7 mouse cellular contexts compared by ENCODE assay signal in genomic region chr11:101173631-101174388, GRCm38 (mm10). TPM values are rescaled to one million over a fixed set of nuclear protein-coding genes. Genes with fewer than 3 reads are reported as not detected.
DNase-seq lines count a peak whose midpoint lies in the region; ATAC-seq and TF ChIP-seq lines count a peak whose summit lies in the region.

No protein-coding gene starts in this region.

- H3K9ac ChIP-seq in hindbrain, embryonic 14.5 days: peak overlapping the region; percentile 50

- TF ChIP-seq CTCF in gastrocnemius, adult 2 months (IDR thresholded peaks at IDR 0.05): peak; percentile 98
- TF ChIP-seq CTCF in small intestine, adult 2 months (IDR thresholded peaks at IDR 0.05; ENCODE audit: extremely low read depth, insufficient read length, insufficient replicate concordance, low read depth, low read length): peak; percentile 88

- no peak for TF ChIP-seq POLR2A in small intestine, adult 2 months (IDR thresholded peaks at IDR 0.05; ENCODE audit: low read depth, low read length)

- DNase-seq in cerebellum, postnatal 10 days: peak; percentile 86 to 87
- peak; percentile 88 for DNase-seq in gastrocnemius, adult 2 months
- DNase-seq in hindbrain, embryonic 14.5 days (ENCODE audit: low spot score): peak; percentile 79
- peak; percentile 53 to 67 for DNase-seq in left cerebral cortex, postnatal 25 days (ENCODE audit: low spot score in 2 of 2)

- H3K36me3 ChIP-seq in hindbrain, embryonic 14.5 days (replicated peaks; ENCODE audit: control insufficient read depth, insufficient read depth): no peaks in the 10 kb centered on the region
- H3K36me3 ChIP-seq in small intestine, adult 2 months (ENCODE audit: control insufficient read depth, insufficient read depth, low read length): no peaks in the 10 kb centered on the region

- ATAC-seq in activated CD4-positive, CD25-positive, alpha-beta regulatory T cell, adult 4 months: peak; percentile 81
- ATAC-seq in hindbrain, embryonic 14.5 days (ENCODE audit: low FRiP score): peak; percentile 59
- peak; percentile 58 for ATAC-seq in megakaryocyte progenitor cell, adult 5-6 weeks (replicated peaks; ENCODE audit: poor library complexity)

- peaks cover 62% of the 10 kb centered on the region for H3K4me1 ChIP-seq in hindbrain, embryonic 14.5 days (replicated peaks; ENCODE audit: control insufficient read depth, insufficient read depth, low read length)
- H3K4me1 ChIP-seq in small intestine, adult 2 months (ENCODE audit: control insufficient read depth, insufficient read depth, insufficient read length, low read length): peaks cover 26% of the 10 kb centered on the region

- peak overlapping the region; percentile 71 for H3K4me3 ChIP-seq in gastrocnemius, adult 2 months
- H3K4me3 ChIP-seq in hindbrain, embryonic 14.5 days (replicated peaks; ENCODE audit: low read length): peak overlapping the region; percentile 25
- peak overlapping the region; percentile 52 for H3K4me3 ChIP-seq in small intestine, adult 2 months (ENCODE audit: low read depth, low read length)

- peaks cover 46% of the 10 kb centered on the region for H3K27me3 ChIP-seq in hindbrain, embryonic 14.5 days (ENCODE audit: control insufficient read depth, insufficient read depth, low read length)
- no peaks in the 10 kb centered on the region for H3K27me3 ChIP-seq in small intestine, adult 2 months (ENCODE audit: control insufficient read depth, insufficient read depth, low read length)

- no peaks in the 10 kb centered on the region for H3K9me3 ChIP-seq in hindbrain, embryonic 14.5 days (ENCODE audit: control insufficient read depth, low read length)

- intact Hi-C loops in gastrocnemius, adult 2 months (cut with DNase I): loop anchor here (1.0 to 5.0 kb wide), 3 partner anchors 55 to 192 kb away; partner anchors contain the start of genes Psmc3ip, Retreg3 and Tubg1
- intact Hi-C loops in left cerebral cortex, postnatal 25 days (cut with DNase I): no loop called here

- H3K27ac ChIP-seq in gastrocnemius, adult 2 months: peak overlapping the region; percentile 93
- H3K27ac ChIP-seq in hindbrain, embryonic 14.5 days: peak overlapping the region; percentile 60
- H3K27ac ChIP-seq in small intestine, adult 2 months (ENCODE audit: insufficient read depth, low read depth, low read length): peak overlapping the region; percentile 67

- under 1% methylated on average over 55 of the region's 61 CpGs for WGBS in hindbrain, embryonic 14.5 days
- 3% methylated on average over 61 of the region's 61 CpGs for WGBS in small intestine, adult 2 months

- H3K4me2 ChIP-seq in hindbrain, embryonic 14.5 days (replicated peaks): peak overlapping the region; percentile 63

RNA-seq across cellular contexts. Expression of gene Ccr10, which starts 1.4 kb away (rescaled TPM):
- 1 to 10 TPM; 1.5 to 1.6 TPM for polyA plus RNA-seq in activated CD4-positive, CD25-positive, alpha-beta regulatory T cell, adult 4 months (2017; shearing (Covaris generic))
- total RNA-seq in gastrocnemius, adult 2 months (2021): not detected
- polyA plus RNA-seq in hindbrain, embryonic 14.5 days (2014; fragmentation: Nextera tagmentation; extraction: Ambion mirVana): 0.23 and 0.25 TPM in 2 replicates
- under 1 TPM; 0.18 to 0.28 TPM for total RNA-seq in left cerebral cortex, postnatal 25 days (2021)
- total RNA-seq in megakaryocyte progenitor cell, adult 5-6 weeks (2015): not detected in 2 replicates
- total RNA-seq in megakaryocyte progenitor cell, adult 5-6 weeks (2017): 0.41 TPM in 1 of 2 replicates, not detected in the other
- polyA plus RNA-seq in small intestine, adult 2 months (2012; rRNA removed): 18.4 and 25.7 TPM in 2 replicates

RNA-seq across cellular contexts. Expression of gene Plekhh3, which starts 2.7 kb away (rescaled TPM):
- not detected for polyA plus RNA-seq in activated CD4-positive, CD25-positive, alpha-beta regulatory T cell, adult 4 months (2017; shearing (Covaris generic))
- 10 to 100 TPM; 20.7 to 35.3 TPM for total RNA-seq in gastrocnemius, adult 2 months (2021)
- 7.7 and 9.5 TPM in 2 replicates for polyA plus RNA-seq in hindbrain, embryonic 14.5 days (2014; fragmentation: Nextera tagmentation; extraction: Ambion mirVana)
- 10 to 100 TPM in 1 of 2 experiments, 1 to 10 TPM in 1; 8.8 to 11.5 TPM for total RNA-seq in left cerebral cortex, postnatal 25 days (2021)
- total RNA-seq in megakaryocyte progenitor cell, adult 5-6 weeks (2015): 0.66 TPM in 1 of 2 replicates, not detected in the other
- total RNA-seq in megakaryocyte progenitor cell, adult 5-6 weeks (2017): 0.14 and 1.0 TPM in 2 replicates
- polyA plus RNA-seq in small intestine, adult 2 months (2012; rRNA removed): 33.0 and 84.5 TPM in 2 replicates

RNA-seq across cellular contexts. Expression of gene Cntnap1, which starts 3.5 kb away (rescaled TPM):
- polyA plus RNA-seq in activated CD4-positive, CD25-positive, alpha-beta regulatory T cell, adult 4 months (2017; shearing (Covaris generic)): under 1 TPM; 0.29 to 0.33 TPM
- 1 to 10 TPM; 1.2 to 1.6 TPM for total RNA-seq in gastrocnemius, adult 2 months (2021)
- 6.0 and 6.5 TPM in 2 replicates for polyA plus RNA-seq in hindbrain, embryonic 14.5 days (2014; fragmentation: Nextera tagmentation; extraction: Ambion mirVana)
- 100 to 1,000 TPM; 153 to 170 TPM for total RNA-seq in left cerebral cortex, postnatal 25 days (2021)
- 0.51 and 0.77 TPM in 2 replicates for total RNA-seq in megakaryocyte progenitor cell, adult 5-6 weeks (2015)
- 0.34 and 0.87 TPM in 2 replicates for total RNA-seq in megakaryocyte progenitor cell, adult 5-6 weeks (2017)
- 2.7 and 2.8 TPM in 2 replicates for polyA plus RNA-seq in small intestine, adult 2 months (2012; rRNA removed)

RNA-seq across cellular contexts. Expression of gene Tubg2, which starts 18.1 kb away (rescaled TPM):
- polyA plus RNA-seq in activated CD4-positive, CD25-positive, alpha-beta regulatory T cell, adult 4 months (2017; shearing (Covaris generic)): under 1 TPM; 0.68 to 0.94 TPM
- total RNA-seq in gastrocnemius, adult 2 months (2021): 1 to 10 TPM; 2.4 to 3.6 TPM
- 48.6 and 50.6 TPM in 2 replicates for polyA plus RNA-seq in hindbrain, embryonic 14.5 days (2014; fragmentation: Nextera tagmentation; extraction: Ambion mirVana)
- total RNA-seq in left cerebral cortex, postnatal 25 days (2021): 10 to 100 TPM; 47.5 to 48.6 TPM
- not detected in 2 replicates for total RNA-seq in megakaryocyte progenitor cell, adult 5-6 weeks (2015)
- total RNA-seq in megakaryocyte progenitor cell, adult 5-6 weeks (2017): not detected in 2 replicates
- polyA plus RNA-seq in small intestine, adult 2 months (2012; rRNA removed): 1.1 and 2.2 TPM in 2 replicates

RNA-seq across cellular contexts. Expression of gene Ezh1, which starts 52.5 kb away (rescaled TPM):
- polyA plus RNA-seq in activated CD4-positive, CD25-positive, alpha-beta regulatory T cell, adult 4 months (2017; shearing (Covaris generic)): 10 to 100 TPM; 48.1 to 52.2 TPM
- total RNA-seq in gastrocnemius, adult 2 months (2021): 10 to 100 TPM; 25.9 to 26.3 TPM
- 26.9 and 37.2 TPM in 2 replicates for polyA plus RNA-seq in hindbrain, embryonic 14.5 days (2014; fragmentation: Nextera tagmentation; extraction: Ambion mirVana)
- 10 to 100 TPM; 42.8 to 48.5 TPM for total RNA-seq in left cerebral cortex, postnatal 25 days (2021)
- total RNA-seq in megakaryocyte progenitor cell, adult 5-6 weeks (2015): 13.8 and 15.8 TPM in 2 replicates
- 13.2 and 15.8 TPM in 2 replicates for total RNA-seq in megakaryocyte progenitor cell, adult 5-6 weeks (2017)
- polyA plus RNA-seq in small intestine, adult 2 months (2012; rRNA removed): 7.9 and 20.0 TPM in 2 replicates

Comparison
In these comparisons a context has a peak if more than half of its experiments do, and no peak if none do; other contexts are left out.
1. Peak in every context shown above with its lines: DNase-seq, ATAC-seq, H3K4me3 ChIP-seq and H3K27ac ChIP-seq.
2. RNA of gene Plekhh3, which starts 2.7 kb away (total RNA-seq): 20.7 to 35.3 TPM in gastrocnemius, adult 2 months and 8.8 to 11.5 TPM in left cerebral cortex, postnatal 25 days; 0.14 to 1.0 TPM in megakaryocyte progenitor cell, adult 5-6 weeks; every median in the first group is over 4 times any median in the second.
3. RNA of gene Cntnap1, which starts 3.5 kb away (total RNA-seq): 153 to 170 TPM in left cerebral cortex, postnatal 25 days; 1.2 to 1.6 TPM in gastrocnemius, adult 2 months and 0.34 to 0.87 TPM in megakaryocyte progenitor cell, adult 5-6 weeks; every median in the first group is over 10 times any median in the second.